Mouse (Mus musculus): Measurements from ENCODE around the gene Atp13a2. TPM values are rescaled to one million over a fixed set of nuclear protein-coding genes. Genes with fewer than 3 reads are reported as not detected.
A peak's percentile ranks its signal among the peaks of the same experiment; 100 is the strongest.

Atp13a2 gene
- total RNA-seq, 2 experiments from 2014 or later, result 150 to 155 TPM

GRCm38 (mm10) chr4:140983442-140983841 lies 3.2 kb upstream of the Atp13a2 start:
- no peak overlapping the region for H3K4me3 ChIP-seq
- H3K27ac ChIP-seq, result peak overlapping the region; percentile 41; the same call in 1 of the 2 replicates
- intact Hi-C loops (cut with DNase I), result no loop called here
- peak in 1 of 2 experiments; percentile 41 for DNase-seq (ENCODE audit: extremely low spot score in 1 of 2, low spot score in 2 of 2)
- no peak for TF ChIP-seq CTCF (IDR thresholded peaks at IDR 0.05)

DNA sequence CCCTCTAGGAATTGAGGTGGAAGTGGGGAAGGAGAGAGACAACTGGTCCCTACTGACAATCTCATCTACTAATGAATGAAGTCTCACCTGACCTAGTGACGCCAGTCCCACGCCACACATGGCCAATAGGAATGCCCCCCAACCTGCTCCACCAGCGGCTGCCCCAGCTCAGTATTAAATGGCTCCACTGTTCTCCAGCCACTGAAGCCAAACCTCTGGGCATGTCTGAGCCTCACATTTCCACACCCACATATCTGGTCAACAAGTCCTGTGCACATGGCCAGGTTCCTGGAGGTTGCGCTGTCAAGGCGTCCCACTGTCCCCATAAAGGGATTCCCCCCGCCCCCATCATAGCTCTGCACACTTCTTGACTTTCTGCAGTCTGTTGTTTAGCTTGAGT lies 2.1 kb upstream of the Atp13a2 start:
- intact Hi-C loops (cut with DNase I), result no loop called here
- no peak for TF ChIP-seq CTCF (IDR thresholded peaks at IDR 0.05)
- no peak overlapping the region for H3K4me3 ChIP-seq
- H3K27ac ChIP-seq, result no peak overlapping the region
- DNase-seq (ENCODE audit: extremely low spot score in 1 of 2, low spot score in 2 of 2), result no peak

- Histone ChIP-seq H3K27ac (peak overlapping the region; percentile 30; the same call in 1 of the 2 replicates), H3K4me3 (peak overlapping the region; percentile 98)
- no peak for DNase-seq (ENCODE audit: extremely low spot score in 1 of 2, low spot score in 2 of 2)
- no peak for TF ChIP-seq CTCF (IDR thresholded peaks at IDR 0.05)
- intact Hi-C loops (cut with DNase I), result no loop called here
Observed at GRCm38 (mm10) chr4:140986024-140986710, 506 bp upstream of the Atp13a2 start.

DNA sequence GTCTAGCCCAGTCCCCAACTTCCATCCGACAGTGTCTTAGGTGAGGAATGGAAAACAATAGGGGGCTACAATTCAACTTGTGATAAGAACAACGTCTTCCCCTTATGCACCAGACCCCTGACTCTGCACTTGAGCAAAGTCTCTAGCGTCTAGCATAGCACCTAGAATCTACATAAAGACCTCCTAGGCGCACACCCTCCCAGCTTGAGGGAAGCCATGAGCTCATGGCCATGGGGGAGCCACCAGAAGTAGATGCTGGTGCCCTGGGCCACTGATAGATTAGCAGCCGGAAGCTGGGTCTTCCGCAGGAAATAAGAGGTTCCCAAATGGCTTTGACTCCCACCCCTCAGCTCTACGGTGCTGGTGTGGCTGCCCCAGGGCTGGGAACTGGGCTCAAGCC lies 803 bp downstream of the Atp13a2 start:
- intact Hi-C loops (cut with DNase I), result no loop called here
- DNase-seq (ENCODE audit: extremely low spot score in 1 of 2, low spot score in 2 of 2), result no peak
- TF ChIP-seq CTCF (IDR thresholded peaks at IDR 0.05), result no peak
- Histone ChIP-seq H3K27ac (no peak overlapping the region; the same call in 1 of the 2 replicates), H3K4me3 (peak overlapping the region; percentile 98)

GRCm38 (mm10) chr4:140988706-140989290 lies 2.1 kb downstream of the Atp13a2 start:
- H3K27ac ChIP-seq, result no peak overlapping the region
- no peak overlapping the region for H3K4me3 ChIP-seq
- intact Hi-C loops (cut with DNase I), result no loop called here
- TF ChIP-seq CTCF (IDR thresholded peaks at IDR 0.05), result no peak
- no peak for DNase-seq (ENCODE audit: extremely low spot score in 1 of 2, low spot score in 2 of 2)

DNA sequence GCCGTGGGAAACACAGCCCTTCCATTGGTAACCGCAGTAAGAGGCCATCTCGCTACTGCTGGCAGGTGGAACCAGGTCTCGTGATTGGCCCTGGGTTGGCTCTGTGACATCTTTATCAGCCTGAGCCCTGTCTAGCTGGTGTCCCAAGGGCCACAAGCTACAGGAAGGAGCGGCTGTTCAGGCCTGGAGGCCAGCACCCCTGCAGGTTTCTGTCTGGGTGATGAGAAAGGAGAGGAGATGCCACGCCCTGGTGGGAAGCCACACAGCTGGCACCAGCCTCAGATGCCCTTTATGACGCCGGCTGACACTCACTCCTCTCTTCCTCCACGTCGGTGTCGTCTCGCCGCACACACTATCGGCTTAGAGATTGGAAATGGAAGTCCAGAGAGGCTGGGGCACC lies 2.8 kb downstream of the Atp13a2 start:
- no peak for TF ChIP-seq CTCF (IDR thresholded peaks at IDR 0.05)
- no peak overlapping the region for H3K27ac ChIP-seq
- no peak overlapping the region for H3K4me3 ChIP-seq
- intact Hi-C loops (cut with DNase I), result no loop called here
- DNase-seq (ENCODE audit: extremely low spot score in 1 of 2, low spot score in 2 of 2), result no peak

- Histone ChIP-seq H3K27ac (no peak overlapping the region), H3K4me3 (no peak overlapping the region)
- intact Hi-C loops (cut with DNase I), result no loop called here
- no peak for DNase-seq (ENCODE audit: extremely low spot score in 1 of 2, low spot score in 2 of 2)
- no peak for TF ChIP-seq CTCF (IDR thresholded peaks at IDR 0.05)
Observed at GRCm38 (mm10) chr4:140992215-140992614, 5.5 kb downstream of the Atp13a2 start.

DNA sequence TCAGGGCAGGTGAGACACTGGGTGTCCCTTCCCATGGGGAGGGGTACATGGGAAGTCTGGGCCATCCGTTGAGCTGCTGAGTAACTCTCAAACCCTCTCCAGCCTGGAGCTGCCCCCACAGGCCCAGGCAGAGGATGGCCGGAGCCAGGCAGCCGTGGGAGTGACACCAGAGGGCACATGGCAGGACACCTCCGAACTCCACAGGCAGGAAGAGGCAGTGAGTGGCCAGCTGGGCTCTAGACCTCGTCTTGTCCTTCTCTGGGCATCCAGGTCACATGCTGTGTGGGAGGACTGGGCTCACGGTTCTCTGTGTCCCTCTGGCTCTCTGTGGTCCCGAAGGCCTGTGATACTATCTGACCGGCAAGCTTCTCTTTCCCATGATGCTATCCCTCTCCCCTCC lies 7.2 kb downstream of the Atp13a2 start:
- intact Hi-C loops (cut with DNase I), result no loop called here
- no peak for TF ChIP-seq CTCF (IDR thresholded peaks at IDR 0.05)
- H3K27ac ChIP-seq, result no peak overlapping the region
- no peak for DNase-seq (ENCODE audit: extremely low spot score in 1 of 2, low spot score in 2 of 2)
- H3K4me3 ChIP-seq, result no peak overlapping the region

DNA sequence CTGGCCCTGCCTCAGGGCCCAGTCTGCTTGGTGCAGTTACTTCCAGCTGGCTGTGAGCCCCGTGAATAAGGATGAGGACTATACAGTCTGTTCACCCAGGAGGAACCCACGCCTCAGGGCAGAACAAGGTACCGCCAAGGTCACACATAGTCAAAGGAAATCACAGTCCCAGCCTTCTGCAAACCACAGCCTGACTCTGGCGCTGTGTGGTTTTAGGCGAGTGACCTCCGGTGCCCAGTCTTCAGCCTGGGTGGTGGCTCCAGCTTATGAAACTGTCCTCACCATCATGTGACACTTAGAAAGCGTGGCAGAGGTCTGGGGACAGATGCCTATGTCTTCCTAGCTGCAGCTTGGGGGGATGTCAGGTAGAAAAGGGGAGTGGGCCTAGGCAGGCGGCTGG lies 9.1 kb downstream of the Atp13a2 start:
- no peak for TF ChIP-seq CTCF (IDR thresholded peaks at IDR 0.05)
- Histone ChIP-seq H3K27ac (no peak overlapping the region), H3K4me3 (no peak overlapping the region)
- no peak for DNase-seq (ENCODE audit: extremely low spot score in 1 of 2, low spot score in 2 of 2)
- intact Hi-C loops (cut with DNase I), result no loop called here

GRCm38 (mm10) chr4:140996812-140997211 lies 10.1 kb downstream of the Atp13a2 start:
- no peak overlapping the region for H3K27ac ChIP-seq
- H3K4me3 ChIP-seq, result no peak overlapping the region
- no peak for DNase-seq (ENCODE audit: extremely low spot score in 1 of 2, low spot score in 2 of 2)
- TF ChIP-seq CTCF (IDR thresholded peaks at IDR 0.05), result no peak
- intact Hi-C loops (cut with DNase I), result no loop called here

DNA sequence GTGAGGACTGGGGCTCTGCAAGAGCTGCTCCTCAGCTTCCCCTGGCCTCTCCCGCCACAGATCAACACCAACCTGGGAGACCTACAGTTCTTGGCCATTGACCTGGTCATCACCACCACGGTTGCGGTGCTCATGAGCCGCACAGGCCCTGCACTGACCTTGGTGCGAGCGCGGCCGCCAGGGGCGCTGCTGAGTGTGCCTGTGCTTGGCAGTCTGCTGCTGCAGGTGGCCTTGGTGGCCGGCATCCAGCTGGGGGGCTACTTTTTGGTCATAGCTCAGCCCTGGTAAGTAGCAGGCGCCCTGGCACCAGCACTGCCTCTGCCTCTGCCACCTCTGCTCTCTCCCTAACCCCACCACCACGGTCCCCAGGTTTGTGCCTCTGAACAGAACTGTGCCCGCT lies 19.3 kb downstream of the Atp13a2 start:
- DNase-seq (ENCODE audit: extremely low spot score in 1 of 2, low spot score in 2 of 2), result no peak
- peak; percentile 66 for TF ChIP-seq CTCF (IDR thresholded peaks at IDR 0.05)
- Histone ChIP-seq H3K27ac (no peak overlapping the region), H3K4me3 (no peak overlapping the region)
- intact Hi-C loops (cut with DNase I), result no loop called here

DNA sequence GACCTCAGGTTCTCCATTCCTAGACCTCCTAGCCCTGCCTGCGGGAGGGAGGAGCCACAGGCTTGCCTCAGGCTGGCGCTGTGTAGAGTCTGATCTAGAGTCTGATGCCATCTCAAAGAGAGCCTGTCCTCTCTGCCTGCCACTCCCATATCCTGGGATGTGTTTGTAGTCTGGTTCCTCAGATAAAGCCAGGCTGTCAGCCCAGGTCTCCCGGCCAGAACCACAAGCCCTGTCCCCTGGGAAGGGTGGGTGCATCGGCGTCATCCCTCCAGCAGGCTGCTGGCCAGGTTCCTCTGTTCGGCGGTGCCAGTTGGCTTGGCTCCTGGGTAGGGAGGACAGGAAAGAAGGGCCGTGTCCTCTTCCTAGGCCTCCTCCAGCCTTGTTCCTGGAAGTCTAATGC lies 21.4 kb downstream of the Atp13a2 start:
- no peak overlapping the region for H3K27ac ChIP-seq
- no peak for TF ChIP-seq CTCF (IDR thresholded peaks at IDR 0.05)
- no peak for DNase-seq (ENCODE audit: extremely low spot score in 1 of 2, low spot score in 2 of 2)
- intact Hi-C loops (cut with DNase I), result no loop called here
- no peak overlapping the region for H3K4me3 ChIP-seq

- no peak for DNase-seq (ENCODE audit: extremely low spot score in 1 of 2, low spot score in 2 of 2)
- Histone ChIP-seq H3K27ac (peak within 1 kb of the TSS; percentile 64), H3K4me3 (peak within 1 kb of the TSS; percentile 53)
- intact Hi-C loops (cut with DNase I), result no loop called here
- no peak for TF ChIP-seq CTCF (IDR thresholded peaks at IDR 0.05)
Observed at GRCm38 (mm10) chr4:141010118-141010517, 23.4 kb downstream of the Atp13a2 start, which contains the start of gene Mfap2. Mfap2 (plus strand) TSS chr4:141010418.
